Mouse (Mus musculus) hindlimb bud, embryonic 11.5 days (tissue): ENCODE measurements around the gene Dact1.

Source experiments
- DNase-seq: peaks from one replicate; pipeline ENCODE4 v3.0.0-alpha.2; 2012; ENCODE audit warnings: low read depth, low spot score; ENCODE audit errors: extremely low spot score

Gene Dact1

DNA sequence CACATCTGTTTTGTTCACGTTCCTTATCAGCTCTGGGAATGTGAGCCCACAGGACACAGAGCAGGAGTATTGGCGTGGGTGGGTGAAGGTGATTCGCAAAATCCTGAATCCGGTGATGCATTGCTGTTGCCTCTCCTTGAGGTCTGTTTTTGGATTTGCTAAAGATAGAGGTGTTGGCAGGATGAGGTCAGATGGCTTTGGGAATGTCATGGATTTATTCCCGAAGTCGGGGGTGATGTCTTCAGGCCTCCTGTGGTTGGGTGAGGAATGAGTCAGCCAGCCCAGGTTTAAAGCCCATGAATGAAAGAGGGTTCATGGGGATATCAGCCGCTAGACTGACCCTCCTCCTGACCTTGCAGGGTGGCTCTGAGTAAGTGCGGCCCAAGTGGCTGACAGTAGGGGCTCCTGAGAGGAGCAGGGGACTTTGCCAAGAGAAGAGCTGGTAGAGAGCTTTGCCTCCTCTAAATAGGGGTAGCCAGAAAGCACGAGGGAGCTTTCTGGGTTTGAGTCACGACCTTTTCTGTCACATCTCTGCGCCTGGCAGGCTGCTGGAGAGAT, 27.4 kb downstream of the Dact1 start:
- no peak for DNase-seq

GRCm38 (mm10) chr12:71337896-71338463, 28.3 kb downstream of the Dact1 start:
- no peak for DNase-seq

DNA sequence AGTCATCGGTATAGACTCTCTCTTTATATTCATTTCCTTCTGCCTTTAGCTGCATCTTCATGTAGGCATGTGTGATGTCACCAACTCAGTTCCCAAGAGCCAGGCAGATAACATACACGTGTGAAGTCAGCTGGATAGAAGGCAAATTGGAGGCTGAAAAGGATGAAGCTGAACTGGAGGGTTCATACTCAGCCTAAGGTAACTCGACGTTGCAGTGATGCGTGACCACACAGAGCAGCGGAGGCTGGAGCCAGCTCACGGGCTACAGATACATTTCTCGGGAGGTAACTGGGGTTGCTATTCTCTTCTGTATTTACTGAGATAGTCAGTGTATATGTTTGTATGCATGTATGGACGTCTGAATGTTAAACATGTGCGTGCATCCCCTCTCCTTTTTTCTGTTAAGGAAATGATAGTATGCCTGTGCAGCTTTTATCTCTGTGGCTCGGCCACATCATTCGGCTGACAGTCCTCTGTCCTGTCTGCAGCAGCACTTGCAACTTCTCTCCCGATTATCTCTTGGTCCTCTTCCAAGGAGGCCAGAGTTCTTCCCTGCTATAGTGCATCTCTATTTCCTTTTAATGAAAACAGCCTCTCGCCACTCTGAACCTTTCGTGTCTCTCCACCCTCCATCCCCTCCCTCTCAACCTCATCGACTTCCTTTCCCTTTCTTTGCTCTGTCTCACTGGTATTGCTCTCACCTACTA, 29.6 kb downstream of the Dact1 start:
- DNase-seq: no peak

GRCm38 (mm10) chr12:71342397-71342796, 32.7 kb downstream of the Dact1 start:
- DNase-seq: no peak

GRCm38 (mm10) chr12:71345471-71345870, 35.8 kb downstream of the Dact1 start:
- DNase-seq: no peak

DNA sequence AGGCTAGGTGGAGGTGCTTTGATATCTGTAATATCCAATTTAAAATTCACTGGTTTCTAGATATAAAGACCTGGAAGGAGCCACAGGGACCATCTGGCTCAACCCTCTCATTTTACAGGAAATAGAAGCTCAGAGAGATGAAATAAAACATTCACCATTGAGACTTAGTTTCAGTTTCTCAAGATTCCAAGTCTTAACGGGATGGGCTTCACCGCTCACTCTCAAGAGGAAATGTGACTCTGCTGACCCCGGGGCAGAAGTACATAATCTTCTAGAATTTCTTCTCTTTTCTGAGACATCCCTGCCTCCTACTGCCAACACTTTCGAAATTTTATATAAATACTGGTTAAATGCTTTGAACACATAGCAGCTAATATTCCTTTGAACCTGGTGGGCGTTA, 36.4 kb downstream of the Dact1 start:
- no peak for DNase-seq

GRCm38 (mm10) chr12:71348401-71348896, 38.8 kb downstream of the Dact1 start:
- DNase-seq: no peak

DNA sequence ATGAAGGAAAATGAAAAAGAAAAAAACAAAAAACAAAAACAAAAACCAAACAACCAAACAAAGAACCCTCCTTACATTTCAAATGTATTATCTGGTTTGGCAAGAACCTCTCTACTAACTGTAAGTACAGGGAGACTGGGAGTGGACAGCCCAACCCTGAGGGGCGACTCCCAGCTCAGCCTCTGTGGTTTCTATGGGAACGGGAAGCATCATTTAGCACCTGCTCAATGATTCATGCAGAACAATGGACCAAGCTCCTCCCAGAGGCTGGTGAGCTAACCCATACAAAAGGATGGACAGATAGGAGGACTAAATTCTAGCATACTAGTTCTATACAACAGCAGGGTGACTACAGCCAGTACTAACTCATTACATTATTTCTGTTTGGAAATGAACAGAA, 40.4 kb downstream of the Dact1 start:
- DNase-seq: no peak

DNA sequence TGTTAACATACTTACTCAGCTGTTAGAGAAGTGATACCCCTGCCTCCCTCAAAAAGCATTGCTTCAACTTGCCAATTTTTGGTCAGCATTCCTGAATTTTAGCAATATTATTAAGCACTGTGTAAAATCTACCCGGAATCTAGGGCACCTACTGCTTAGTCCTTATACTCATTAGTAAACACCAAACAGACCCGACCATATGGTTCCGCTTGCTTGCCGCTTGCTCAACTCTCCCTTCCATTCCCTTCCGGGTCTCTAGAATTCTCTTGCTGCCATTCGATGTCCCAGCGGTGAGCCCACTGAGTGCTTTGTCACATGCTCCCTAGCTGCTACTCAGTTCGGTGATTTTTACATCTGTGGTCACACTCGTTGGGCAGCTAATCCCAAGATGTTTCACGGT, 45.0 kb downstream of the Dact1 start:
- no peak for DNase-seq

DNA sequence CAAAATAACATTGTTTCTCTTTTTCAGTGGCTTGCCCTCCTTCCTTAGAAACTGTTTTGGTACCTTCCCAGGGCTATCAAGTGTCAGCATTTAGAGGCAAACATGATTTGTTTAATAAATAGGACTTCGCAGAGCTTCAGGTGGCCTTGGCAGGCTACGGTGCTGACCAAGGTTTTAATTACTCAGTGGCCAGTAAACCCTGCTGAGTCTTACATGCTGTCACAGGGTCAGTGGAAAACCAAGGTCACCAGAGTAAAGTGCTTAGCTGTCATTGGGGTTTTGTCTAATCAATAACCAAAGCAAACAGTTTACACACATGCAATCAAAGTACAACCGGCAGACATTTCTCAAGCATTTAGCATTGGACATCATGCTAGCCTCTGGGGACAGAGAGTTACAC, 45.4 kb downstream of the Dact1 start:
- no peak for DNase-seq

DNA sequence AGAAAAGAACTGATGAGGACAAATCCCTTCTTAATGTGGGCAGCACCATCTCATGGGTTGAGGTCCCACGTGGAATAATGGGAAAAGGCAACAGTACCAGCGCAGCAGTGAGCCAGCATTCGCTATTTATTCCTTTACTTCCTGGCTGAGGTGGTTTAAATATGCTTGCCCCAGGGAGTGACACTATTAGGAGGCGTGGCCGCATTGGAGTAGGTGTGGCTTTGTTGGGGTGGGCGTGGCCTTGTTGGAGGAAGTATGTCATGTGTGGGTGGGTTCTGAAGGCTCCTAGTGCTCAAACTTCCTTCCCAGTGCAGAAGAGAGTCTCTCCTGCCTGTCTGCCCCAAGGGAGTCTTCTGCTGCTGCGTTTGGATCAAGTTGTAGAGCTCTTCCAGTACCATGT, 51.9 kb downstream of the Dact1 start:
- DNase-seq: no peak

GRCm38 (mm10) chr12:71362425-71362824, 52.7 kb downstream of the Dact1 start:
- no peak for DNase-seq

DNA sequence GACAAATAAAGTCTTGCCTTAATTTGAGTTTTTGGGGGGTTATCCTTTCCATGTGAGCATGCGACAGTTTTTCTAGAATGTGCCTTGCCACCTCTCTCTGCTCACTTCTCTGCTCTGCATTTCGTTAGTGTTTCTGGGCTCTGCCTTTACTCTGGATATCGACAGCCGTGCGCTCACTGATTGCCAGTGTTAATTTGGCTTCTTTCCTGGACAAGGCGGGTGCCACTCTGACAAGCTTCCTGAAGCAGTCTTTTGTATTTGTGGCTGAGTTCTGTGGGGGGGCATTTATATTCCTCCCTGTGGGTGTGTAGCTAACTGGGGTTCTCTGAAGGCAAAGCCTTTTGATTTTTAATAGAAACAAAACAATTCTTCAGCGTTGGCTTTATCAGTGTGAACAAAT, 54.4 kb downstream of the Dact1 start:
- DNase-seq: no peak

GRCm38 (mm10) chr12:71364531-71364930, 54.8 kb downstream of the Dact1 start:
- DNase-seq: no peak

- DNase-seq: no peak
These were observed 55.5 kb downstream of the Dact1 start for GRCm38 (mm10) chr12:71365208-71365607.

GRCm38 (mm10) chr12:71366175-71366574, 56.5 kb downstream of the Dact1 start:
- DNase-seq: no peak

GRCm38 (mm10) chr12:71368631-71369030, 58.9 kb downstream of the Dact1 start:
- no peak for DNase-seq
